Mouse (Mus musculus): ENCODE measurements around the gene Csf3. TPM values are rescaled to one million over a fixed set of nuclear protein-coding genes. Genes with fewer than 3 reads are reported as not detected.

The Csf3 gene
- total and polyA plus RNA-seq, 3 experiments, result 0.21 TPM; not detected in 2

DNA sequence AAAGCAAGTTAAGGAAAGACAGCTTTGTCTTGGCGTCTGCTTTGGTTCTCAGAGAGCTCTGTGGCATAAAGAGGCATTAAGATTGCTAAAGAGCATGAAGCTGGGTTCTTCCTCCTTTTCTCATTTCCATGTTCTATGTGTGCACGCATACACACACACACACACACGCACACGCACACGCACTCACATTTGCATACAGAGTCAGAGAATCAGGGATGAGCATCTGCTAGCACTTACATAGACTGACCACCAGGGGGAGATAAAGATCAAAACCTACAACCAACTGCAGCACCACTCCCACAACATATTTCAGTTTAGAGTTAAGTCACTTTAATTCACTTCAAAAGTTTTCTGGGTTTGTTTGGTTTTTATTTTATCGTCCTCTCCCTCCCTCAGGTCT is 40.5 kb upstream of the Csf3 start (continued):
- TF ChIP-seq ELF1 (IDR thresholded peaks at IDR 0.05; ENCODE audit: low read depth, low read length), result peak; percentile 62; the same call in 1 of the 2 replicates
- no peak for TF ChIP-seq GABPA (IDR thresholded peaks at IDR 0.05; ENCODE audit: insufficient replicate concordance, low read depth, low read length)
- TF ChIP-seq ZMIZ1 (IDR thresholded peaks at IDR 0.05; ENCODE audit: low read depth, low read length), result no peak
- peak; percentile 23; the same call in 1 of the 2 replicates for TF ChIP-seq HCFC1 (IDR thresholded peaks at IDR 0.05; ENCODE audit: low read depth, low read length)
- TF ChIP-seq USF1 (IDR thresholded peaks at IDR 0.05; ENCODE audit: low read depth, low read length), result no peak
- TF ChIP-seq RAD21 (IDR thresholded peaks at IDR 0.05; ENCODE audit: low read depth, low read length), result peak; percentile 58
- peak; percentile 51; the same call in 1 of the 2 replicates for TF ChIP-seq IRF4 (IDR thresholded peaks at IDR 0.05; ENCODE audit: low read depth, low read length)
- peak; percentile 88 for TF ChIP-seq BHLHE40 (IDR thresholded peaks at IDR 0.05; ENCODE audit: low read depth, low read length)
- no peak for TF ChIP-seq KAT2A (IDR thresholded peaks at IDR 0.05; ENCODE audit: insufficient replicate concordance, low read length)

DNA sequence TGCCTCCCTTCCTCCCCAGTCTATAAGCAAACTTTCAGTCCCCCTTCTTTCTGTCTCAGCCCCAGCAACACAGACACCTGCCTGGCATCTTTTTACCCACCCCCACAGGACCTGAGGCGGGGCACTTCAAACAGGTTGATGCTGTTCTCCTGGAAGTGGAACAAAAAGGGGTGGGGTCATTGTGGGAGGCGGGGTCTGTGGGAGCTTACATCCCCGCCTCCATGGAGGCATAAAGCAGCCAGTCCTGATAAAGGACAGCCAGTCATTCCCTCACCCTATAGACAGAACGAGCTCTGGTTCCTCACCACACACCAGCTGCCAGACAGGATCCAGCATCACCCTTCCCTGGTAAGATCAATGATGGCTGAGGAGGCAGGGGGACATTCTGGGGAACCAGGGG is 37.0 kb upstream of the Csf3 start, which contains the start of gene Gsdma:
TSS of gene Gsdma (plus strand) at position 261 of the 400 bp plus-strand sequence.
- no peak within 1 kb of the TSS for H3K4me3 ChIP-seq (replicated peaks in 1 of 3; ENCODE audit: low read depth in 2 of 3, low read length in 2 of 3, poor library complexity in 1 of 3)
- dilution Hi-C loops (cut with MboI; ENCODE audit: extremely low pct_ligation_motif_present, extremely low pct_unique_long_range_greater_than_20kb, low sequenced_read_pairs), result no loop called here
- peaks cover 70% of the 10 kb centered on the region for H3K27me3 ChIP-seq (replicated peaks)

DNA sequence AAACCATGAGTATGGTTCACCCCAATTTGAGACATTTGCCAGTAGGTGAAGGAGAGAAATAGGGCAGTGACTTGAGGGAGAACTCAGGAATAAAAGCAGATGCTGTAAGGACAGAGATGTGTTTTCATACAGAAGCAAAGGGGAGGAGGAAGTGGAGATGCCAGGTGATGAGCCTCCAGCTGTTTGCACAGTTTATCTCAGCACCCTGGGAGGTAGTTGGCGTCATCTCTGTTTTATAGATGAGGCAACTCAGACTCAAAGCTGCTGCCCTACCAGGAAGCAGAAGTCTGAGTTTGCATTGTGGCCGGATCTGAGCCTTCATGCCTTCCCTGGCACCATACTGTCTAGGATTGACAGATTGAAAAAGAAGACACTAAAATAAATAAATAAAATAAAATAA is 32.1 kb upstream of the Csf3 start:
- H3K9ac ChIP-seq (ENCODE audit: insufficient read depth, low read depth), result no peak overlapping the region
- no peaks in the 10 kb centered on the region for H3K36me3 ChIP-seq (replicated peaks in 1 of 2; ENCODE audit: control insufficient read depth in 1 of 2, insufficient read depth in 1 of 2, low read length in 1 of 2)
- DNase-seq (ENCODE audit: extremely low read depth), result peak; percentile 35
- in situ Hi-C loops (cut with MboI; ENCODE audit: low pct_ligation_motif_present, low pct_unique_long_range_greater_than_20kb, low sequenced_read_pairs), result no loop called here
- dilution Hi-C loops (cut with MboI; ENCODE audit: extremely low pct_ligation_motif_present, extremely low pct_unique_long_range_greater_than_20kb, low sequenced_read_pairs), result no loop called here
- no peak overlapping the region for H3K4me3 ChIP-seq (replicated peaks in 1 of 3; ENCODE audit: low read depth in 2 of 3, low read length in 2 of 3, poor library complexity in 1 of 3)
- TF ChIP-seq IRF4 (IDR thresholded peaks at IDR 0.05; ENCODE audit: low read depth, low read length) (no peak), ETS1 (conservative IDR thresholded peaks at IDR 0.05; ENCODE audit: low read depth, low read length) (peak; percentile 48)
- H3K9me3 ChIP-seq (replicated peaks; ENCODE audit: low read length), result no peaks in the 10 kb centered on the region
- H3K4me1 ChIP-seq (ENCODE audit: control insufficient read depth in 1 of 2, insufficient read depth in 2 of 2), result peaks cover 6 to 27% of the 10 kb centered on the region in 2 experiments; a peak in 3 of 4 replicates
- no peak overlapping the region for H3K4me2 ChIP-seq (ENCODE audit: insufficient read depth, low read depth, poor library complexity, severe bottlenecking)
- no peaks in the 10 kb centered on the region for H3K79me2 ChIP-seq (replicated peaks; ENCODE audit: control insufficient read depth, extremely low read depth, insufficient read depth, poor library complexity, severe bottlenecking)
- peaks cover 61% of the 10 kb centered on the region for H3K27me3 ChIP-seq (replicated peaks)
- no peak overlapping the region for H3K27ac ChIP-seq (ENCODE audit: insufficient read depth, low read depth)

More for the DNA sequence above, 37.0 kb upstream of the Csf3 start, which contains the start of gene Gsdma:
- in situ Hi-C loops (cut with MboI; ENCODE audit: low pct_ligation_motif_present, low pct_unique_long_range_greater_than_20kb, low sequenced_read_pairs), result loop anchor here (5.0 kb wide), 1 partner anchor 197 kb away; no protein-coding TSS in a partner anchor
- Histone ChIP-seq H3K9me3 (replicated peaks; ENCODE audit: low read length) (no peaks in the 10 kb centered on the region), H3K36me3 (replicated peaks in 1 of 2; ENCODE audit: control insufficient read depth in 1 of 2, insufficient read depth in 1 of 2, low read length in 1 of 2) (no peaks in the 10 kb centered on the region), H3K79me2 (replicated peaks; ENCODE audit: control insufficient read depth, extremely low read depth, insufficient read depth, poor library complexity, severe bottlenecking) (no peaks in the 10 kb centered on the region), H3K27ac (ENCODE audit: insufficient read depth, low read depth) (no peak within 1 kb of the TSS), H3K4me2 (ENCODE audit: insufficient read depth, low read depth, poor library complexity, severe bottlenecking) (no peak within 1 kb of the TSS), H3K9ac (ENCODE audit: insufficient read depth, low read depth) (no peak within 1 kb of the TSS), H3K4me1 (ENCODE audit: control insufficient read depth in 1 of 2, insufficient read depth in 2 of 2) (peaks cover 4 to 11% of the 10 kb centered on the region in 2 experiments; a peak in 3 of 4 replicates)
- no peak for DNase-seq (ENCODE audit: extremely low read depth)
- no peak for TF ChIP-seq ELF1 (IDR thresholded peaks at IDR 0.05; ENCODE audit: low read depth, low read length)
- no peak for TF ChIP-seq NELFE (IDR thresholded peaks at IDR 0.05; ENCODE audit: low read depth, low read length)
- no peak for TF ChIP-seq HCFC1 (IDR thresholded peaks at IDR 0.05; ENCODE audit: low read depth, low read length)
- TF ChIP-seq MEF2A (IDR thresholded peaks at IDR 0.05; ENCODE audit: borderline replicate concordance, low read depth, low read length), result no peak
- TF ChIP-seq CHD1 (IDR thresholded peaks at IDR 0.05; ENCODE audit: low read depth, low read length), result no peak
- no peak for TF ChIP-seq USF2 (conservative IDR thresholded peaks at IDR 0.05; ENCODE audit: low read depth, low read length)
- TF ChIP-seq NRF1 (IDR thresholded peaks at IDR 0.05; ENCODE audit: low read depth, low read length), result no peak
- TF ChIP-seq ZMIZ1 (IDR thresholded peaks at IDR 0.05; ENCODE audit: low read depth, low read length), result no peak
- TF ChIP-seq MAFK (IDR thresholded peaks at IDR 0.05; ENCODE audit: insufficient replicate concordance, low read length), result no peak
- no peak for TF ChIP-seq RAD21 (IDR thresholded peaks at IDR 0.05; ENCODE audit: low read depth, low read length)
- TF ChIP-seq ZKSCAN1 (IDR thresholded peaks at IDR 0.05; ENCODE audit: borderline replicate concordance, low read depth, low read length), result no peak
